Mouse (Mus musculus) heart, embryonic 12.5 days (tissue): Measurements from ENCODE around the gene Ifitm10. TPM values are rescaled to one million over a fixed set of nuclear protein-coding genes. Genes with fewer than 3 reads are reported as not detected.

Experiments used
- ATAC-seq: fragments of 200-750 bp; cut with Nextera tagmentation; 2 replicates; pipeline ENCODE4 v1.8.0; 2017; ENCODE audit warnings: moderate TSS enrichment, moderate library complexity; ENCODE audit not compliant: insufficient number of reproducible peaks, low FRiP score
- H3K27ac ChIP-seq: fragments of 300-500 bp; sonication (generic); 2 replicates; pipeline ENCODE4 v1.5.1; 2016; ENCODE audit warnings: mild to moderate bottlenecking, moderate library complexity; ENCODE audit not compliant: poor library complexity, severe bottlenecking
- H3K27me3 ChIP-seq: fragments of 300-500 bp; sonication (generic); replicated peaks from 2 replicates; pipeline ENCODE4 v1.6.1; 2016; ENCODE audit warnings: mild to moderate bottlenecking, moderate library complexity
- H3K36me3 ChIP-seq: fragments of 300-500 bp; sonication (generic); 2 replicates; pipeline ENCODE4 v1.6.1; 2016; ENCODE audit warnings: mild to moderate bottlenecking, moderate library complexity
- H3K4me1 ChIP-seq: fragments of 300-500 bp; sonication (generic); replicated peaks from 2 replicates; pipeline ENCODE4 v1.6.1; 2016; ENCODE audit warnings: mild to moderate bottlenecking
- H3K4me2 ChIP-seq: fragments of 300-500 bp; sonication (generic); 2 replicates; pipeline ENCODE4 v1.6.1; 2016; ENCODE audit warnings: mild to moderate bottlenecking, moderate library complexity
- H3K4me3 ChIP-seq: fragments of 300-500 bp; sonication (generic); 2 replicates; pipeline ENCODE4 v1.5.1; 2016; ENCODE audit warnings: mild to moderate bottlenecking
- H3K9ac ChIP-seq: fragments of 300-500 bp; sonication (generic); 2 replicates; pipeline ENCODE4 v1.6.1; 2016; ENCODE audit warnings: mild to moderate bottlenecking, moderate library complexity
- H3K9me3 ChIP-seq: fragments of 300-500 bp; sonication (generic); replicated peaks from 2 replicates; pipeline ENCODE4 v1.6.1; 2016; ENCODE audit warnings: mild to moderate bottlenecking, moderate library complexity
- WGBS: fragments of 180-500 bp; shearing (Covaris S2); methylation state at CpG from one replicate; pipeline ENCODE4 v1.1.7; 2016; 5-methylcytosine and 5-hydroxymethylcytosine counted together
- polyA plus RNA-seq: library from polyadenylated mRNA; unstranded; fragments of >200 nt; fragmentation: Nextera tagmentation; extraction: Ambion mirVana; gene quantifications from 2 replicates; pipeline ENCODE4 v1.2.1, GENCODE M21; 2016

The Ifitm10 gene
- polyA plus RNA-seq, 1 experiment from 2014 or later, result 7.4 TPM

GRCm38 (mm10) chr7:142379186-142379585, 5.6 kb upstream of the Ifitm10 start:
- no peak overlapping the region; the same call in 1 of the 2 replicates for H3K9ac ChIP-seq
- no peak for ATAC-seq
- H3K4me3 ChIP-seq, result no peak overlapping the region
- peaks cover 26% of the 10 kb centered on the region for H3K4me1 ChIP-seq
- no peaks in the 10 kb centered on the region for H3K27me3 ChIP-seq
- 58% methylated on average over 6 of the region's 6 CpGs for WGBS
- no peak overlapping the region for H3K4me2 ChIP-seq
- H3K27ac ChIP-seq, result no peak overlapping the region
- H3K9me3 ChIP-seq, result no peaks in the 10 kb centered on the region
- H3K36me3 ChIP-seq, result peaks cover 93% of the 10 kb centered on the region

GRCm38 (mm10) chr7:142377233-142377925, 3.8 kb upstream of the Ifitm10 start:
- Histone ChIP-seq H3K9me3 (no peaks in the 10 kb centered on the region), H3K36me3 (peaks cover 75% of the 10 kb centered on the region), H3K4me2 (no peak overlapping the region), H3K27me3 (no peaks in the 10 kb centered on the region), H3K4me3 (no peak overlapping the region), H3K4me1 (peaks cover 38% of the 10 kb centered on the region), H3K27ac (no peak overlapping the region), H3K9ac (no peak overlapping the region)
- WGBS, result 69% methylated on average over 14 of the region's 14 CpGs
- peak; percentile 26; the same call in 1 of the 2 replicates for ATAC-seq

- Histone ChIP-seq H3K9me3 (no peaks in the 10 kb centered on the region), H3K4me3 (no peak overlapping the region), H3K27ac (no peak overlapping the region), H3K27me3 (peaks cover 3% of the 10 kb centered on the region; the same call in 1 of the 2 replicates), H3K9ac (no peak overlapping the region), H3K4me1 (peaks cover 48% of the 10 kb centered on the region), H3K36me3 (peaks cover 62% of the 10 kb centered on the region), H3K4me2 (no peak overlapping the region)
- no peak for ATAC-seq
- WGBS, result 84% methylated on average over 4 of the region's 4 CpGs
Measured at GRCm38 (mm10) chr7:142376096-142376495, 2.5 kb upstream of the Ifitm10 start.

GRCm38 (mm10) chr7:142375261-142375724, 1.7 kb upstream of the Ifitm10 start:
- H3K4me1 ChIP-seq, result peaks cover 51% of the 10 kb centered on the region
- no peak overlapping the region for H3K9ac ChIP-seq
- WGBS, result 80% methylated on average over 6 of the region's 6 CpGs
- no peak overlapping the region for H3K27ac ChIP-seq
- no peak for ATAC-seq
- peaks cover 11% of the 10 kb centered on the region; the same call in 1 of the 2 replicates for H3K27me3 ChIP-seq
- H3K4me3 ChIP-seq, result no peak overlapping the region
- H3K9me3 ChIP-seq, result no peaks in the 10 kb centered on the region
- peaks cover 54% of the 10 kb centered on the region for H3K36me3 ChIP-seq
- no peak overlapping the region for H3K4me2 ChIP-seq

DNA sequence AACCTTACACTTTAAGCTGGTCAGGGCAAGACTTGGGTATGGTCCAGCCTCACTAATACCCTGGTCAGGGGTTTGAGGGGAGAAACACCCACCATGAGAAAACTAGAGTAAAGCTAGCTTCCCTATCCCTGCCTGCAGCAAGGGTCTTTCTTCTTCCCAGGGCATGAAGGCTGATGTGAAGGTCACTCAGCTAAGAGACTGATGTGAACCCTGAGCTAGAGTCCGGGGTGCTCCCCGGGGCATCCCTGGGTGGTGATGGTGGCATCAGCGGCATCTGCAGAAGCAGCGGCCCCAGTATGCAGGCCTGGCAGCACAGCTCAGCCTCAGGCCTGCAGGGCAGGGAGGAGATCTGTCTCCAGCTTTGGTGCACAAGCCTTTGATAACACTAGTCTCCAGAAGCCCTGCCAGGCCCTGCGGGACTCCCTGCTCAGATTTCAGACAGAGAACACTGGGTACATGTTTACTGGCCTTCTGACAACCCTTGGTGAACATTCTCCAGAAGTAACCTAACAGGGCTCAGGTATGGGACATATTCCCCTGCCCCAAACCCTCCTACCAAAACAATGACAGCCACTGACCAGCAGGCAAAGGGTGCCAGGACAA, 961 bp upstream of the Ifitm10 start:
- peaks cover 55% of the 10 kb centered on the region for H3K4me1 ChIP-seq
- H3K9ac ChIP-seq, result 0 out of 2 replicates have a peak overlapping the region, but pooled peaks have one; percentile 5
- H3K4me3 ChIP-seq, result no peak overlapping the region
- H3K4me2 ChIP-seq, result no peak overlapping the region
- no peak for ATAC-seq
- H3K36me3 ChIP-seq, result peaks cover 46% of the 10 kb centered on the region
- H3K27ac ChIP-seq, result 0 out of 2 replicates have a peak overlapping the region, but pooled peaks have one; percentile 29
- H3K27me3 ChIP-seq, result peaks cover 13% of the 10 kb centered on the region; the same call in 1 of the 2 replicates
- H3K9me3 ChIP-seq, result no peaks in the 10 kb centered on the region
- WGBS, result 71% methylated on average over 5 of the region's 5 CpGs

DNA sequence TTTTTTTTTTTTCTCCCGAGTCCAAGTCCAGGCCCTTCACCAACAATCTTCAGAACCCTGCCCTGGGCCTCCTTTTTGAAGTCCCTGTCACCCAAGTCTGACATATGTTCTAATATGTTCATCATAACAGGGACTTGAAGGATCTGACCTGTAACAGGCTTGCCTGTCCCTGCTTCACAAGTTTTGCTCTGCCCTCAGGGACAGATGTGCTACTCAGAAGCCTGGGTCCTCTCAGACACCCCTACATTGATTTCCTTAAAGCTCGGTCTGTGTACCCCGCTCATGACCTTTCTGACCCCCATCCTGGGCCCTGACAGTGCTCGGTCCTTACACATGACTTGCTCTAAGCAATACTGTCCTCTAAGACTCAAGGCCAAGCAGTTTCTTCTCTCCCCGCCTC, 514 bp downstream of the Ifitm10 start:
- H3K9ac ChIP-seq, result no peak overlapping the region
- ATAC-seq, result no peak
- H3K27me3 ChIP-seq, result peaks cover 13% of the 10 kb centered on the region; the same call in 1 of the 2 replicates
- H3K4me1 ChIP-seq, result peaks cover 45% of the 10 kb centered on the region
- H3K27ac ChIP-seq, result no peak overlapping the region
- peaks cover 32% of the 10 kb centered on the region for H3K36me3 ChIP-seq
- no peaks in the 10 kb centered on the region for H3K9me3 ChIP-seq
- WGBS, result 79% methylated on average over 5 of the region's 5 CpGs
- no peak overlapping the region for H3K4me2 ChIP-seq
- no peak overlapping the region for H3K4me3 ChIP-seq

DNA sequence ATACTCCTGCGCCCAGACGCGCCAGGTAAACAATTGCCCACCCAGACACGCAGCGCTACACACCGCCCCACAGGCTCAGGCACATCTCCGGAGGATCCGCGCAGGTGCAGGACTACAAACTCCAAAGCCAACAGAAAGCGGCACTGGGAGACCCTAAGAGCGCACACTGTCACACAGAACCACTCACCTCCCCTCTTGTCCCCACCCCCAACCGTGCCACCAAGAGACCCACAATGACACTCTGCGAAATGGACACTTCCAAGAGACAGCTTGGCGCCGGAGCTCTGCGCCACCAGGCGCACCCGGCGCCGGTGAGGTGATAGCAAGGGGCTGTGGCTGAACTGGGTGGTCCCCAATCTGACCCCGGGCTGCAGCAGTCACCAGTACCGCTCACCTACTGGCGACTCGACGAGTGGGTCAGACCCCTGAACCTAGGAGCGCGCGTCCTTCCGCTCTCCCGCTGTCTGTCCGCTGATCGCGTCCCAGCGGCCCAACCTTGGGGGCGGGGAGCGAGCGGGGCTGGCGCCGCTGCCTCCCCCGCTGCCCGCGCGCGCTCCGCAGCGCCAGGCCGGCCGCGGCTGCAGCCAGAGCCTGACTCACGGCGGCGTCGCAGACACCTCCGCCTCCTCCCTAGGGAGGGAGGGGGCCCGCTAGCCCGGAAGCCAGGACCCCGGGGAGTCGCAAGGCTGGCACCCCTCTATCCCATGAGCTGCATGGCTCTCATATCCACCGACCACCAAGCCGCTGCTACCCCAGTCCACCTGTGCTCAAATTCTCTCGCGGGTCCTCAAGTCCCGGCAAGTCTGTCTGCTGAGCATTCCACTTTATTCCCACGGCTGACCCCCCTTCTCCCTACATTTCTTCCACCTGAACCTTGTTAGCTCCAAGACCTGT, 1.5 kb downstream of the Ifitm10 start:
- peak; percentile 47 for ATAC-seq
- H3K9me3 ChIP-seq, result no peaks in the 10 kb centered on the region
- H3K4me1 ChIP-seq, result peaks cover 45% of the 10 kb centered on the region
- H3K27me3 ChIP-seq, result peaks cover 13% of the 10 kb centered on the region; the same call in 1 of the 2 replicates
- H3K27ac ChIP-seq, result no peak overlapping the region
- peak overlapping the region; percentile 74 for H3K9ac ChIP-seq
- H3K4me3 ChIP-seq, result peak overlapping the region; percentile 59
- H3K4me2 ChIP-seq, result peak overlapping the region; percentile 92
- 1% methylated on average over 50 of the region's 64 CpGs for WGBS
- H3K36me3 ChIP-seq, result peaks cover 22% of the 10 kb centered on the region

GRCm38 (mm10) chr7:142371398-142371767, 2.2 kb downstream of the Ifitm10 start:
- 21% methylated on average over 11 of the region's 11 CpGs for WGBS
- Histone ChIP-seq H3K36me3 (peaks cover 16% of the 10 kb centered on the region), H3K27me3 (peaks cover 13% of the 10 kb centered on the region; the same call in 1 of the 2 replicates), H3K4me3 (peak overlapping the region; percentile 59), H3K27ac (no peak overlapping the region), H3K4me2 (peak overlapping the region; percentile 92), H3K4me1 (peaks cover 45% of the 10 kb centered on the region), H3K9ac (peak overlapping the region; percentile 74), H3K9me3 (no peaks in the 10 kb centered on the region)
- ATAC-seq, result no peak

GRCm38 (mm10) chr7:142370937-142371336, 2.6 kb downstream of the Ifitm10 start:
- 73% methylated on average over 18 of the region's 18 CpGs for WGBS
- Histone ChIP-seq H3K27me3 (peaks cover 13% of the 10 kb centered on the region; the same call in 1 of the 2 replicates), H3K9me3 (no peaks in the 10 kb centered on the region), H3K4me1 (peaks cover 45% of the 10 kb centered on the region), H3K4me3 (peak overlapping the region; percentile 59), H3K9ac (peak overlapping the region; percentile 74; the same call in 1 of the 2 replicates), H3K36me3 (peaks cover 11% of the 10 kb centered on the region), H3K27ac (no peak overlapping the region), H3K4me2 (peak overlapping the region; percentile 92)
- ATAC-seq, result no peak

DNA sequence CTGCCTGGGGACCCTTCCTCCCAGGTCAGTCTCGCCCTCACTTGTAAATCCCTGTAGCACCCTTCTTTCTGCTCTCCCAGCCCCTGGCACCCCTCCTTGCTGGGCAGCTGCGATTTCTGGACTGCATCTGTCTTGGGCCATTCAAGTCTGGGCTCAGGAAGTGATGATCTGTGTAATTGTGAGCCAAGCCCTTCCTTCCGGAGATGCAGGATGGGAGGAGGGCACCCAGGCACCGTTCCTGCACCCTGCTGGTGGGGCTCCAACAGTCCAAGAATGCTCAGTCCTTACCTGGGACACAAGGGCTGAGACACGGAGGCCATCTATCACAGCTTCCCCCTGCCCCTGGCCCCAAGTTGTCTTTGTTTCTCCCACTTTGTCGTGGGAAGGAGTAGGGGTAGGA, 3.7 kb downstream of the Ifitm10 start:
- H3K27me3 ChIP-seq, result peaks cover 13% of the 10 kb centered on the region; the same call in 1 of the 2 replicates
- no peak overlapping the region for H3K27ac ChIP-seq
- no peak overlapping the region for H3K9ac ChIP-seq
- no peaks in the 10 kb centered on the region for H3K9me3 ChIP-seq
- H3K4me1 ChIP-seq, result peaks cover 37% of the 10 kb centered on the region
- no peak for ATAC-seq
- H3K4me2 ChIP-seq, result peak overlapping the region; percentile 92
- H3K4me3 ChIP-seq, result no peak overlapping the region
- H3K36me3 ChIP-seq, result 0 out of 2 replicates have a peak, but pooled peaks cover under 1% of the 10 kb centered on the region
- 49% methylated on average over 6 of the region's 6 CpGs for WGBS
